Mouse (Mus musculus): Measurements from ENCODE around the gene Dnajc6.

DNA sequence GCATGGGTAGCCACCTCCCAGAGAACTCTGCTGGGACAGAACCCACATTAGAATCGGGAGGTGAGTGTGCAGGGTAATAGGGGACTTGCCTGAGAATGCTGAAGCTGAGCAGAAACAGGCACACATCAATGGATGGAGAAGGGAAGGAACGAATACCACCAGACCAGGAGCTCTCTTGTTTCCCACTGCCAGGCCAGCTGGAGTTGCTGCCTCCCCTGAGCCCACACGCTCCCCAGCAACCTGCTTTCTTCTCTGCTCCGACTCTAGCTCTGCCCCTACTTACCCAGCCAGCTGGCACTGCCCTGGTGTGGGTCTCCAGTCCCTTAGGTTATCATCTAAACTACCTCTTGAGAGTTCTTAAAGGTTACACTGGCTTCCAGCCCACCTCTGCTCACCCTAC, 63.7 kb downstream of the Dnajc6 start:
- TF ChIP-seq GATA1 (IDR thresholded peaks at IDR 0.05; ENCODE audit: low read length) (no peak), TAL1 (IDR thresholded peaks at IDR 0.05; ENCODE audit: low read length) (no peak)
